Mouse (Mus musculus): ENCODE data around the gene Surf1. TPM values are rescaled to one million over a fixed set of nuclear protein-coding genes. Genes with fewer than 3 reads are reported as not detected.
A peak's percentile ranks its signal among the peaks of the same experiment; 100 is the strongest.

Surf1 gene
- polyA plus RNA-seq, 1 experiment from 2014 or later = 64.1 TPM

DNA sequence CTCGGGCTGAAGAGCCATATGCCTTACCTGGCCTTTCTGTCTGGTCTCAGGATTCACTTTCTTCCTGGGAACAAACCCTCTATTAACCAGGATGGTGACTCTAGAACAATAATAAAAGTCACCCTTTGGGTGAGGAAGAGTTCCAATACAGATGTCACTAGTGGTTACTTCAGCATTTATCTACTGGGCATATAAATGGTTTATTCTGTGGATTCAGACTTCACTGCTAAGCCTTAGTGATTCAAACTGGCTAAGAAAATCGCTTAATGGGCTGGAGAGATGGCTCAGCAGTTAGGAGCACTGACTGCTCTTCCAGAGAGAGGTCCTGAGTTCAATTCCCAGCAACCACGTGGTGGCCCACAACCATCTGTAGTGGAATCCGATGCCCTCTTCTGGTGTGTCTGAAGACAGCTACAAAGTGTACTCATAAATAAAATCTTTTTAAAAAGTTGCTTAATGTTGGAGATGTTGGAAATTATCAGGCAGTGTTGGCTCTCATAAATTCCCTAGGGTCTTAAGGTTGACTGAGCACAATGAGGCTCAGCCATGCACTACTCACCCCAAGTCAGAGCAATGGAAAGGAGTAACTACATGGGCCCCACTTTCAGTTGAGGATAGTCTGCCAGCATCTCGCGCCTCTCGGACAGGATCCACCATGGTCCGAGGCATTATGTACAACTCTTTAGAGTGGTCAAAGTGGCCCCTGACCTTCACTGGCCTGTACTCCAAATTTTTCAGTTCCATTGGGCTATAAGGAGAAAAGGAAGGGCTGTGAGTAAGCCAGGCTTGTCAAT, 2.0 kb downstream of the Surf1 start:
- Histone ChIP-seq H3K27ac (no peak overlapping the region), H3K9me3 (replicated peaks; ENCODE audit: low read length) (no peaks in the 10 kb centered on the region), H3K27me3 (ENCODE audit: insufficient read depth, low read length) (no peaks in the 10 kb centered on the region), H3K4me1 (replicated peaks; ENCODE audit: insufficient read depth, low read length) (peaks cover 34% of the 10 kb centered on the region), H3K4me3 (replicated peaks; ENCODE audit: low read depth, low read length) (no peak overlapping the region), H3K9ac (ENCODE audit: low read depth, low read length) (0 out of 2 replicates have a peak overlapping the region, but pooled peaks have one; percentile 85), H3K36me3 (ENCODE audit: insufficient read depth, low read length) (peaks cover 29% of the 10 kb centered on the region), H3K4me2 (ENCODE audit: low read length) (no peak overlapping the region)
- DNase-seq (ENCODE audit: low spot score) = no peak
- no peak for TF ChIP-seq CTCF (IDR thresholded peaks at IDR 0.05; ENCODE audit: low read depth)
- WGBS = 55% methylated on average over 8 of the region's 8 CpGs
- ATAC-seq (replicated peaks; ENCODE audit: low FRiP score, low read depth) = no peak

DNA sequence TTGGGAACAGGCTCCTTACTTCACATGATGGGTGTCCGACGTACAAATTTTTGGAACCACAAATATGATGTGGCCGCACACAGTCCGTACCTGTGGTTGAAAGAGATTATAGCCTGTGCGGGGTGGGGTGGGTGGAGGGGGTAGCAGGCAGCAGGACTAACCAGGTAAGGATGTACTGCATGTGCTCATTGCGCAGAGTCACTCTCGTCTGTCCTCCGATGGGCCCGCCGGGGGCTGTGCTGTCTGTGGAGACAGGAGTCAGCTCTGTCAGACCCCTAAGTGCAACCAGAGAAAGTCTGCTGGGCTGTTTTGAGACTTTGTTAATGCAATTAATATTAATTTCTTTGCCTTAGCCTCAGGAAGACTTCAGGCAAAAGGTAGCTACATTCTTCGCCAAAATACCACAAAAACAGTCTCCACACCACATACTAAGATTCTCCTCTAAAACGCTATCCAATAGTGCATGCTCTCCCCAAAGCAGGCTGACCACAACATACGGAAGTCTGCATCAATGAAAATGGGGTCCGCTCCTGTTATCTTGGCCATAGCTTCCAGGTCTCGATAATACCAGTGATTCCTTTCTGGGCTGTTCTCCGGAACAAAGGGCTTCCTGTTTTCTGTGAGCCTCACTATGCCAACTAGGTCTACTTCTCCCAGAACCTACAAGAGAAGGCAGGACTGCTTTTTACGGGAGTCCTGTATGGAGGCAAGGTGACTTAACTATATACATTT, 2.7 kb downstream of the Surf1 start:
- ATAC-seq (replicated peaks; ENCODE audit: low FRiP score, low read depth) (no peak), DNase-seq (ENCODE audit: low spot score) (no peak)
- Histone ChIP-seq H3K27me3 (ENCODE audit: insufficient read depth, low read length) (no peaks in the 10 kb centered on the region), H3K4me2 (ENCODE audit: low read length) (no peak overlapping the region), H3K9me3 (replicated peaks; ENCODE audit: low read length) (no peaks in the 10 kb centered on the region), H3K4me1 (replicated peaks; ENCODE audit: insufficient read depth, low read length) (peaks cover 42% of the 10 kb centered on the region), H3K27ac (no peak overlapping the region), H3K36me3 (ENCODE audit: insufficient read depth, low read length) (peaks cover 21% of the 10 kb centered on the region), H3K9ac (ENCODE audit: low read depth, low read length) (no peak overlapping the region), H3K4me3 (replicated peaks; ENCODE audit: low read depth, low read length) (no peak overlapping the region)
- 86% methylated on average over 17 of the region's 17 CpGs for WGBS
- no peak for TF ChIP-seq CTCF (IDR thresholded peaks at IDR 0.05; ENCODE audit: low read depth)

DNA sequence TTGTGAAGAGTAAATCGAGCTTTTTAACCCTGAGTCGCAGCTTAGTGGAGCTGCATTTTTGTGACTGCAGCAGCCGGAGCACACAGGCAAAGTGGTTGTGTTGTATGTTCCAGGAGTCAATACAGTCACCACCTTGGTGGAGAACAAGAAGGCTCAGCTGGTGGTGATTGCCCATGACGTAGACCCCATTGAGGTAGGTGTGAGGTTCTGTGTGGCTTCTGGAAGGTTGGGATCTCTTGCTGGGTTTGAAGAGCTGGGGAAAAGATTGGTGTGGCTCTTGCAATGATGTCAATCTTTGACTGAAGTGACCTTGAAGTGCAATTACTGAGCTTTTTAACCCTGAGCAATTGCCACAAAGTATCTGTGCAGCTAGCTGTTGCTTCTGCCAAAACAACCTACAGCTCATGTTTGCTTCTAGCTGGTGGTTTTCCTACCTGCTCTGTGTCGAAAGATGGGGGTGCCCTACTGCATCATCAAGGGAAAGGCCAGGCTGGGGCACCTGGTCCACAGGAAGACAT, 4.0 kb downstream of the Surf1 start:
- peaks cover 30% of the 10 kb centered on the region for H3K36me3 ChIP-seq (ENCODE audit: insufficient read depth, low read length)
- H3K9me3 ChIP-seq (replicated peaks; ENCODE audit: low read length) = no peaks in the 10 kb centered on the region
- ATAC-seq (replicated peaks; ENCODE audit: low FRiP score, low read depth) (no peak), DNase-seq (ENCODE audit: low spot score) (no peak)
- TF ChIP-seq CTCF (IDR thresholded peaks at IDR 0.05; ENCODE audit: low read depth) = no peak
- H3K4me1 ChIP-seq (replicated peaks; ENCODE audit: insufficient read depth, low read length) = peaks cover 38% of the 10 kb centered on the region
- WGBS = 52% methylated on average over 5 of the region's 5 CpGs
- peak overlapping the region; percentile 87 for H3K4me3 ChIP-seq (replicated peaks; ENCODE audit: low read depth, low read length)
- H3K9ac ChIP-seq (ENCODE audit: low read depth, low read length) = peak overlapping the region; percentile 91
- H3K27ac ChIP-seq = no peak overlapping the region
- no peaks in the 10 kb centered on the region for H3K27me3 ChIP-seq (ENCODE audit: insufficient read depth, low read length)
- H3K4me2 ChIP-seq (ENCODE audit: low read length) = peak overlapping the region; percentile 93

DNA sequence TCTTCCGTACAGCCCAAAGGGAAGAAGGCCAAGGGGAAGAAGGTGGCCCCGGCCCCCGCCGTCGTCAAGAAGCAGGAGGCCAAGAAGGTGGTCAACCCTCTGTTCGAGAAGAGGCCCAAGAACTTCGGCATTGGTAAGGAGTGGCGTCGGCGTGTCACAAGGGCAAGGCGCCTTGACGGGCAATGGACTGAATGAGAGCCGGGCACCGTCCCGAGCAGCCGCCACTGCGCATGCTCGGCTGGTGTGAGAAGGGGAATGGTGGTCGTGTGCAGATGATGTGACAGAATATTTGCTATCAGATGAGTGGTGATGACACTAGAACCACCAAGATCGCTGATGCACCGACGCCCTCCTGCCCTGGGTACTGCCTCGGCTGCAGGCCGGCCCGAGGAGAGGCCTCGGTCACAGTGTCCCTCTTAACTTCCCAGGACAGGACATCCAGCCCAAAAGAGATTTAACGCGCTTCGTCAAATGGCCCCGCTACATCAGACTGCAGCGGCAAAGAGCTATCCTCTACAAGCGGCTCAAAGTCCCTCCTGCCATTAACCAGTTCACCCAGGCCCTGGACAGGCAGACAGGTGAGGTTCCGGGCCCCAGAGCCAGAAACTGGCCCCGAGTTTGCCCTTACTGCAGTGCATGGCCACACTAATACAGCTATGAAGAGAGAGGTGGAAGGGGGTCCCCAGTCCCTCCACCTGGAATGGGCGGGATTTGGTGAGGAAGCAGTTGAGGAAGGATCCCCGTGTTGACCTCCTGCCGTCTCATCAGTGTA, 5.2 kb downstream of the Surf1 start:
- DNase-seq (ENCODE audit: low spot score) = peak; percentile 79
- ATAC-seq (replicated peaks; ENCODE audit: low FRiP score, low read depth) = peak; percentile 40
- peak overlapping the region; percentile 87 for H3K4me3 ChIP-seq (replicated peaks; ENCODE audit: low read depth, low read length)
- WGBS = 2% methylated on average over 37 of the region's 37 CpGs
- H3K9ac ChIP-seq (ENCODE audit: low read depth, low read length) = peak overlapping the region; percentile 91
- peak overlapping the region; percentile 93 for H3K4me2 ChIP-seq (ENCODE audit: low read length)
- peak overlapping the region; percentile 95 for H3K27ac ChIP-seq
- no peak for TF ChIP-seq CTCF (IDR thresholded peaks at IDR 0.05; ENCODE audit: low read depth)
- no peaks in the 10 kb centered on the region for H3K27me3 ChIP-seq (ENCODE audit: insufficient read depth, low read length)
- H3K9me3 ChIP-seq (replicated peaks; ENCODE audit: low read length) = no peaks in the 10 kb centered on the region
- peaks cover 31% of the 10 kb centered on the region for H3K4me1 ChIP-seq (replicated peaks; ENCODE audit: insufficient read depth, low read length)
- H3K36me3 ChIP-seq (ENCODE audit: insufficient read depth, low read length) = peaks cover 38% of the 10 kb centered on the region

DNA sequence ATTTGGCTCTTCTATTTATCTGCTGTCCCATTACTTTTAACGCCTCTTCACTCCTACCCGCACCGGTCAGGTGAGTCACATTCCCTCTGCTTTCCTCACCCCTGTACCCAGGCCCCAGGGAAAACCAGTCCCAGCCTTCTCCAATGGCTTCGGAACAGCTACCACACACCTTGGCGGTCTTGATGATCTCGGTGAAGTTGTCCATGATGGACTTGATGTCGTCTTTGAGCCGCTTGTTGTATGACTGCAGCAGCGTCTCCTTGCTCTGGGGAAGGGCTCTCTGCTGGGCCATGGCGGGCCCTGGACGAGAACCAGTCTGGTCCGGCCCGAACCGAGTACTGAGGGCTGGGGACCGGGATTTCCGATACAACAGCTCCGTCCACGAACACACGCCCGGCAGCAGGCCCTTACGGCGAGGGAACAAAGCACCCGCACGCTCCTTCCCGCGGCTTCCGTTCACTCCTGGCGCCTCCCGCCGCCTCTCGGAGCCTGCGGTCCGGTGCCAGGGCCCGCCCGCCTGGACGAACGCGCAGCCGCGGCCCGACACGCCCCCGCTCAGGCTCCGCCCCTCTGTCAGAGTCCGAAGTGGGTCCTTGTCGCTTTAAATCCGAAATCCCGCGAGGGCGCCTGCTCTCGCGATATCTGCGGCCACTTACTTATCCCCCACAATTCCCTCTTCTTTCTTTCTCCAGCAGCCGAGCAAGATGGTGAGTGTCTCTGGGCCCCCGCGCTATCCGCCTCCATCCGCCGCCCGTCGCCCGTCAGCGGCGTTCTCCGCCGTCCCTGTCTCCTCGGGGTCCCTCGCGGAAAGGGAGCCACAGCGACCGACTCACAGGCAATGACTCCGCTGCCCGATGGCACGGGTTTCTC, 6.0 kb downstream of the Surf1 start, which contains the start of the genes Med22 and Rpl7a:
Gene Med22, minus strand, starts transcription at position 554 of the 870 bp plus-strand sequence.
Gene Rpl7a, plus strand, starts transcription at position 641 of the 870 bp plus-strand sequence.
- peak; percentile 89 for ATAC-seq (replicated peaks; ENCODE audit: low FRiP score, low read depth)
- peak within 1 kb of the TSS; percentile 95 for H3K27ac ChIP-seq
- H3K4me2 ChIP-seq (ENCODE audit: low read length) = peak within 1 kb of the TSS; percentile 93
- H3K4me1 ChIP-seq (replicated peaks; ENCODE audit: insufficient read depth, low read length) = peaks cover 28% of the 10 kb centered on the region
- H3K36me3 ChIP-seq (ENCODE audit: insufficient read depth, low read length) = peaks cover 46% of the 10 kb centered on the region
- WGBS = 0% methylated on average over 74 of the region's 74 CpGs
- peak within 1 kb of the TSS; percentile 91 for H3K9ac ChIP-seq (ENCODE audit: low read depth, low read length)
- TF ChIP-seq CTCF (IDR thresholded peaks at IDR 0.05; ENCODE audit: low read depth) = no peak
- H3K27me3 ChIP-seq (ENCODE audit: insufficient read depth, low read length) = no peaks in the 10 kb centered on the region
- no peaks in the 10 kb centered on the region for H3K9me3 ChIP-seq (replicated peaks; ENCODE audit: low read length)
- peak; percentile 98 for DNase-seq (ENCODE audit: low spot score)
- peak within 1 kb of the TSS; percentile 87 for H3K4me3 ChIP-seq (replicated peaks; ENCODE audit: low read depth, low read length)
